Mouse (Mus musculus) forebrain, embryonic 14.5 days (tissue): ENCODE results near the gene Gm9936. TPM values are rescaled to one million over a fixed set of nuclear protein-coding genes. Genes with fewer than 3 reads are reported as not detected.
"Not testable (repeated sequence)": the region's sequence is repeated elsewhere in the genome, so short reads cannot be mapped to it uniquely, and the experiment has no call there.

ENCODE experiments used
- ATAC-seq: fragments of 200-750 bp; cut with Nextera tagmentation; 2 replicates; pipeline ENCODE4 v1.8.0; 2017; ENCODE audit warnings: mild to moderate bottlenecking, moderate library complexity
- DNase-seq: peaks from one replicate; pipeline ENCODE4 v3.0.0-alpha.2; 2015; ENCODE audit warnings: low spot score
- H3K27ac ChIP-seq: fragments of 300-500 bp; sonication (generic); 2 replicates; pipeline ENCODE4 v1.5.1; 2014; ENCODE audit warnings: low read depth, mild to moderate bottlenecking, control low read depth, low read length, moderate library complexity
- H3K27me3 ChIP-seq: fragments of 300-500 bp; sonication (generic); replicated peaks from 2 replicates; pipeline ENCODE4 v1.6.1; 2014; ENCODE audit warnings: low read length, control low read depth, mixed read lengths; ENCODE audit not compliant: control insufficient read depth, insufficient read depth
- H3K36me3 ChIP-seq: fragments of 300-500 bp; sonication (generic); 2 replicates; pipeline ENCODE4 v1.6.1; 2014; ENCODE audit warnings: low read length, control low read depth; ENCODE audit not compliant: control insufficient read depth, insufficient read depth
- H3K4me1 ChIP-seq: fragments of 300-500 bp; sonication (generic); 2 replicates; pipeline ENCODE4 v1.6.1; 2014; ENCODE audit warnings: antibody characterized with exemption, low read length, control low read depth; ENCODE audit not compliant: control insufficient read depth, insufficient read depth
- H3K4me2 ChIP-seq: fragments of 300-500 bp; sonication (generic); 2 replicates; pipeline ENCODE4 v1.6.1; 2014; ENCODE audit warnings: mild to moderate bottlenecking, control low read depth, low read length
- H3K4me3 ChIP-seq: fragments of 300-500 bp; sonication (generic); 2 replicates; pipeline ENCODE4 v1.5.1; 2014; ENCODE audit warnings: low read depth, low read length, control low read depth
- H3K9ac ChIP-seq: fragments of 300-500 bp; sonication (generic); 2 replicates; pipeline ENCODE4 v1.6.1; 2014; ENCODE audit warnings: mild to moderate bottlenecking, low read length, control low read depth, moderate library complexity
- H3K9me3 ChIP-seq: fragments of 300-500 bp; sonication (generic); replicated peaks from 2 replicates; pipeline ENCODE4 v1.6.1; 2016; ENCODE audit warnings: low read length, control low read depth, mixed read lengths; ENCODE audit not compliant: control insufficient read depth
- WGBS: fragments of 180-500 bp; shearing (Covaris S2); extraction: QIAGEN DNeasy Blood & Tissue Kit; methylation state at CpG from one replicate; pipeline ENCODE4 v1.1.7; 2014; 5-methylcytosine and 5-hydroxymethylcytosine counted together
- polyA plus RNA-seq: library from polyadenylated mRNA; unstranded; fragments of >200 nt; fragmentation: Nextera tagmentation; extraction: Ambion mirVana; gene quantifications from 2 replicates; pipeline ENCODE4 v1.2.1, GENCODE M21; 2014

The Gm9936 gene
- polyA plus RNA-seq, 1 experiment from 2014 or later = 1.8 TPM

DNA sequence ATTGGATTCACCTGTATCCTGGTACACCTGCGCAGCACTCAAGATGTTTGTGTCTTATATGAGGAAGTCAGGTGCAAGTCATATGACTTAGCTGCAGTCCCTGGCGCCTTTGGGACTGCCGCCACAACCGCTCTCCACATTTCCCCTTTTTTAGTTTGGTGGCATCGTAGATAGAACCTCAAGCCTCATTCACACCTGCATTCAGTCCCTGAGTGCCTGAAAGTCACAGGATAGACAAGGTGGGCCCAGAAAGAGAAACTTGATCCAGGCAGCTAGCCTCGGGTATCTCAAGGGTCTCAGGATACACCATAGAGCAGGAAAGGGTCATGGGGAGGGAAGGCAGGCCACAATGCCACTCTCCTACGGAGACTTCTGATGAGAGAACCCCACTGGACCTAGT, 23.8 kb upstream of the Gm9936 start:
- not testable (repeated sequence) for H3K4me1 ChIP-seq, H3K27ac ChIP-seq, ATAC-seq, H3K27me3 ChIP-seq, H3K4me2 ChIP-seq, H3K9me3 ChIP-seq, H3K36me3 ChIP-seq, H3K9ac ChIP-seq, H3K4me3 ChIP-seq, DNase-seq
- 90% methylated on average over 6 of the region's 7 CpGs for WGBS

DNA sequence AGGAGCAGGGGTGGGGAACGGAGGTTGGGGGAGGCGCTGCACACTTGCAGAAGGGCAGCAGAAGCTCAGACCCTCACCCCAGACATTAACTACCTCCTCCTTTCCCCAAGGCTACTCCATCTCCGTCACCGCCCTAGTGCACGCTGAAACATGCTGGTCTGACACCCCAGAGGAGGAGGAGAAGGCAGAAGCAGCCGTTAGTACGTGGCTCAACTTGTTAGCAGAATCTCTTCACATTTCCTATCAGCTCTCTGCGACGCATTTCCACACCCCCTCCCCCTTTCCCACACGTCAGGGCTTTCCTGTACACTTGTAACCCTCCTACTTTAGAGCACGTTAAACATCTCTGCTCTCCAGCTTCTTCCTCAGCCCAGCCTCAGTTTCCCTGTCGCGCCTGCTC, 20.9 kb upstream of the Gm9936 start:
- Histone ChIP-seq H3K4me3 (no peak overlapping the region), H3K9ac (no peak overlapping the region), H3K27ac (no peak overlapping the region), H3K4me1 (no peaks in the 10 kb centered on the region), H3K4me2 (no peak overlapping the region), H3K9me3 (no peaks in the 10 kb centered on the region), H3K36me3 (no peaks in the 10 kb centered on the region), H3K27me3 (no peaks in the 10 kb centered on the region)
- DNase-seq (no peak), ATAC-seq (no peak)
- WGBS = 75% methylated on average over 13 of the region's 13 CpGs

DNA sequence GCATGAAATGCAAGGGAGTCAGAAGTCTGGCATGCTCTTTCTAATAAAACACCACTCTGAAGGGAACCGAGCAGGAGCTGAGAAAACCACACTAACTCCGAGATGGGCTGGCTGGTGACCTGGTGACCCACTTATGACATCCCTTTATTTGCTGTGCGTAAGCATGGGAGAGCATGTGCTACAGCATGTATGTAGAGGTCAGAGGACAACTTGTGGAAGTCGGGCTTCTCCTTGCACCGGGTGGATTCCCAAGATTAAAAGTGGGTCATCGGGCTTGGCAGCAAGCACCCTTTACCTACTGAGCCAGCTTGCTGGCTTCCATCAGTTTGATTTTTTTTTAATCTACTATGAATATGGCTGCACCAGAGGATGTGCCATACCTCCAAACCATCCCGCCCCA, 19.0 kb upstream of the Gm9936 start:
- Histone ChIP-seq H3K9me3 (no peaks in the 10 kb centered on the region), H3K4me3 (no peak overlapping the region), H3K4me1 (no peaks in the 10 kb centered on the region), H3K4me2 (no peak overlapping the region), H3K9ac (no peak overlapping the region), H3K36me3 (no peaks in the 10 kb centered on the region), H3K27me3 (no peaks in the 10 kb centered on the region), H3K27ac (no peak overlapping the region)
- no peak for ATAC-seq
- DNase-seq = no peak
- WGBS = 69% methylated on average over 7 of the region's 7 CpGs

DNA sequence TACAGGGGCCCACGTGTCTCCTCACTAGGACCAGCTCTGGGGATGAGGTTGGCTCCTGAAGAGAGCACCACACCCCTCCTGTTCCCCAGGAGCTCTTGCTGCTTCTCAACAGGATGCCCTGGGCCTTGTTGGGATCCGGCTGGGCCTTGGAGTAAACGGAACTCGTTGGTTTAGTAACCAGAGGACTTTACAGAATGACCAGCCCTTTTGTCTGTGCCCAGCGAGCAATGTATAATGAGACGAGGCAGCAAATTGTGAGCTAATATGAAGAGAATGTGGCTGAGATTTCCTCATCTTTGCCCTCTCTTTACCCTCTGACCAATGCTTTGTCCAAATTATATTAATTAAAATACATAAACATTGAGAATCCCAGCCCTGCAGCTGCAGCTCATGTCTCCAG, 17.8 kb upstream of the Gm9936 start:
- Histone ChIP-seq H3K9ac (no peak overlapping the region), H3K9me3 (no peaks in the 10 kb centered on the region), H3K27ac (no peak overlapping the region), H3K4me2 (no peak overlapping the region), H3K36me3 (no peaks in the 10 kb centered on the region), H3K4me1 (no peaks in the 10 kb centered on the region), H3K4me3 (no peak overlapping the region), H3K27me3 (no peaks in the 10 kb centered on the region)
- WGBS = 4% methylated on average over 6 of the region's 6 CpGs
- DNase-seq = no peak
- ATAC-seq = no peak

DNA sequence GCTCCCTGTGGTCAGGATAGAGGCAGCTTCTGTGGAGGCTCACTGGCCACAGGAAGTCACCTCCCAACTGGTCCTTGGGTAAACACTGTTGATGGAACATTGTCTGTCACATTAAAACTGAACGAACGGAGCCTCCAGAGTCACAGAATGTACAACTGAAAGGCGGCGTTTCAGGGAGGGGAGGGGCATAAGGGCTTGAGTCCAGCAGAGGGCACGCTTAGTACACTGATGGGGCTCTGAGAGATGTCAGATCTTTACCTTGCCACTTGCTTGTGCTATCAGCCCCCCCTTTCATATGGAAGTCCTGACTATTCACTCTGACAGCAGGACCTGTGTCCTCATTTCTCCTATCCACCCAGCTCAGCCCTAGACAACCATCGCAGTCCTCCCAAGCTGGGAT, 17.4 kb upstream of the Gm9936 start:
- Histone ChIP-seq H3K9ac (no peak overlapping the region), H3K4me2 (no peak overlapping the region), H3K4me3 (no peak overlapping the region), H3K27ac (no peak overlapping the region), H3K36me3 (no peaks in the 10 kb centered on the region), H3K4me1 (no peaks in the 10 kb centered on the region), H3K9me3 (no peaks in the 10 kb centered on the region), H3K27me3 (no peaks in the 10 kb centered on the region)
- no peak for DNase-seq
- no peak for ATAC-seq
- WGBS = 54% methylated on average over 6 of the region's 6 CpGs

DNA sequence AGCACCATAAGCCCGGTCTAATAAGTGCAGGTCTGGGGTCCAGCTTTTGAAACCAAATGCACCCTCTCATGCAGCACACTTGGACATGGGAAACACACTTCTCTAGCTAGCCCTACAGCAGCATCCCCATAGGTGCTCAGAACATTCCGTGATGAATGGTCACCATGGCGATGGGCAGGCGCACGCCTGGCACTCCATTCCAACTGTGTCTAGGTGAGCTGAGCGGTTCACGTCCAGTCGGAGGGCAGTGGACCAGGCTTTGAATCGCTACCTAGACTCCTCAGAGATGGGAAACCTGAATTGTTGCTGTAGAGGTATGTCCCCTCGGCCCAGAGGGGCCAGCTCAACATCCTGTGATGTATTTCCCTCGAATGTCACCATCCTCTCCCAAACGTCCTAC, 6.8 kb upstream of the Gm9936 start:
- WGBS = 82% methylated on average over 12 of the region's 12 CpGs
- Histone ChIP-seq H3K27me3 (no peaks in the 10 kb centered on the region), H3K9ac (no peak overlapping the region), H3K4me2 (no peak overlapping the region), H3K9me3 (no peaks in the 10 kb centered on the region; the same call in 1 of the 2 replicates), H3K36me3 (no peaks in the 10 kb centered on the region), H3K27ac (no peak overlapping the region), H3K4me1 (no peaks in the 10 kb centered on the region), H3K4me3 (no peak overlapping the region)
- ATAC-seq = no peak
- no peak for DNase-seq

DNA sequence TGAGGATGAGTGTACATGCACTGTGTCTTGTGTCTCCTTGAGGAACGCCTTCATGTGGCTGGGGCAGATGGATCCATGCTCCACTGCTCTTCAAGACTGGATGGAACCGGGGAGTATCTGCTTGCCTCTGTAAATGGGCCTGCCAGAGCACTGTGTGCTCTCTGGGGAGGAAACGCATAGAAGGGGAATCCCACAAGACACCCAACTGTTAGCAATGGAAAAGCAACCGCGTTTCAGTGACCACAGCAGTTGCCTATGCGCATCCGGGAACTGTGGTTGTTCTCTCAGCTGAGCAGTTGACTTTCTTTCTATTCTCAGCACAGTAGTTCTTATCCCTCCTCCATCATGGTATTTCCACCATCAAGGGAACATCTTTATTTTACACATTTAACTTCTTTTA, 6.3 kb upstream of the Gm9936 start:
- no peaks in the 10 kb centered on the region for H3K36me3 ChIP-seq
- no peaks in the 10 kb centered on the region; the same call in 1 of the 2 replicates for H3K9me3 ChIP-seq
- H3K27me3 ChIP-seq = no peaks in the 10 kb centered on the region
- no peak for ATAC-seq
- H3K4me1 ChIP-seq = no peaks in the 10 kb centered on the region
- WGBS = 85% methylated on average over 7 of the region's 7 CpGs
- H3K9ac ChIP-seq = no peak overlapping the region
- H3K4me2 ChIP-seq = no peak overlapping the region
- H3K4me3 ChIP-seq = no peak overlapping the region
- no peak for DNase-seq
- H3K27ac ChIP-seq = no peak overlapping the region

DNA sequence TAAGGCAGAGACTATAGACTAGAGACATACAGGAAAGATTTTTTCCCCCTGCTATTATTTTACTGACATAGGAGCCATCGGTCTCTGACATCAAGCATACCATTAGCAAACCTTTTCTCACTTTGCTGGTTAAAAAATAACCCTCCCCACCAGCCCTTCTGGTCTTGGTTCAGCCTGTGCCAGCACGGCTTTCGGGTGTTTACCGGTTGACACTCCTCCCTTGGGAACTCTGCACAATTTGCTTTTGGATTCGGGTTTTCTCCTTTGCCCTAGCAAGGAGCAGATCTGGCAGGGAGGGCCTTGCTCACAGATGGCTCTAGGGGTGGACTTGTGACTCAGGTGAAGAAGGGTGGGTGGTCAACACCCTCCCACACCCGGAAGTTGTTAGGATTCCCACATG, 3.2 kb upstream of the Gm9936 start:
- DNase-seq (no peak), ATAC-seq (no peak)
- Histone ChIP-seq H3K9me3 (no peaks in the 10 kb centered on the region), H3K9ac (no peak overlapping the region), H3K4me3 (no peak overlapping the region), H3K27ac (no peak overlapping the region), H3K36me3 (no peaks in the 10 kb centered on the region), H3K4me2 (no peak overlapping the region), H3K4me1 (no peaks in the 10 kb centered on the region), H3K27me3 (no peaks in the 10 kb centered on the region)
- 79% methylated on average over 6 of the region's 6 CpGs for WGBS

DNA sequence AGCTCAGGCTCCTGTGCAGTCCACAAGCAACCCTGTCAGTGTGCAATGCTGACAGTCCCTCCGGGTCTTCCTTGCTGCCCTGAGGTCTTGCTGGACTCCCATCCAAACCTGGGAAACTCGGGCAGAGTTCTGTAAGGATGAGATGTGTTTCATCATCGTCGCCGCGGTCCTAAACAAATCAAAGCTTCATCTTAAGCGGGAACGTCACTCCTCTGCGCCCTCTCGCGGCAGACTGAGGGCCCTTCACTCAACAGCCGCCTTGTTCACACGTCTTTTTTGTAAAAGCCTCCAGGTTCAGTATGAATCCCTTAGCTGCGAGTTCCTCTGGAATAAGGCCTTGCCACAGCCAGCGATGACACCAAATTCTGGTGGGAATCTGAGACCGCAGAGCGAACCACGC, 771 bp upstream of the Gm9936 start:
- Histone ChIP-seq H3K27ac (no peak overlapping the region), H3K36me3 (no peaks in the 10 kb centered on the region), H3K4me1 (no peaks in the 10 kb centered on the region), H3K4me3 (peak overlapping the region; percentile 12; the same call in 1 of the 2 replicates), H3K9me3 (no peaks in the 10 kb centered on the region), H3K27me3 (no peaks in the 10 kb centered on the region), H3K9ac (peak overlapping the region; percentile 40), H3K4me2 (peak overlapping the region; percentile 46)
- ATAC-seq (peak; percentile 44; the same call in 1 of the 2 replicates), DNase-seq (peak; percentile 93)
- WGBS = 6% methylated on average over 18 of the region's 18 CpGs
